Mouse (Mus musculus) heart, embryonic 10.5 days (tissue): ENCODE measurements around the gene D030056L22Rik. TPM values are rescaled to one million over a fixed set of nuclear protein-coding genes. Genes with fewer than 3 reads are reported as not detected.

ENCODE experiments used
- DNase-seq: peaks from one replicate; pipeline ENCODE4 v3.0.0-alpha.2; 2017; ENCODE audit warnings: low spot score
- H3K27ac ChIP-seq: fragments of 300-500 bp; sonication (generic); 2 replicates; pipeline ENCODE4 v1.5.1; 2016; ENCODE audit warnings: mild to moderate bottlenecking
- H3K27me3 ChIP-seq: fragments of 300-500 bp; sonication (generic); 2 replicates; pipeline ENCODE4 v1.6.1; 2016; ENCODE audit warnings: mild to moderate bottlenecking; ENCODE audit not compliant: poor library complexity, insufficient read depth, severe bottlenecking
- H3K36me3 ChIP-seq: fragments of 300-500 bp; sonication (generic); 2 replicates; pipeline ENCODE4 v1.6.1; 2016; ENCODE audit warnings: mild to moderate bottlenecking, moderate library complexity
- H3K4me1 ChIP-seq: fragments of 300-500 bp; sonication (generic); 2 replicates; pipeline ENCODE4 v1.6.1; 2016; ENCODE audit warnings: mild to moderate bottlenecking
- H3K4me3 ChIP-seq: fragments of 300-500 bp; sonication (generic); 2 replicates; pipeline ENCODE4 v1.5.1; 2016; ENCODE audit warnings: mild to moderate bottlenecking, moderate library complexity
- H3K9me3 ChIP-seq: fragments of 300-500 bp; sonication (generic); 2 replicates; pipeline ENCODE4 v1.6.1; 2016; ENCODE audit warnings: mild to moderate bottlenecking, moderate library complexity
- WGBS: fragments of 180-500 bp; shearing (Covaris S2); methylation state at CpG from one replicate; pipeline ENCODE4 v1.1.7; 2016; 5-methylcytosine and 5-hydroxymethylcytosine counted together
- polyA plus RNA-seq: library from polyadenylated mRNA; unstranded; fragments of >200 nt; fragmentation: Nextera tagmentation; extraction: Ambion mirVana; gene quantifications from 2 replicates; pipeline ENCODE4 v1.2.1, GENCODE M21; 2016

Gene D030056L22Rik
- polyA plus RNA-seq, 1 experiment from 2014 or later = 27.2 TPM

- DNase-seq = no peak
- 0 out of 2 replicates have a peak, but pooled peaks cover 8% of the 10 kb centered on the region for H3K27me3 ChIP-seq
- no peaks in the 10 kb centered on the region for H3K4me1 ChIP-seq
- no peak overlapping the region for H3K27ac ChIP-seq
- no peaks in the 10 kb centered on the region for H3K9me3 ChIP-seq
- H3K4me3 ChIP-seq = no peak overlapping the region
- H3K36me3 ChIP-seq = no peaks in the 10 kb centered on the region
- WGBS = 79% methylated on average over 5 of the region's 5 CpGs
Observed at GRCm38 (mm10) chr19:18743946-18744345, 31.0 kb downstream of the D030056L22Rik start.

- no peaks in the 10 kb centered on the region for H3K36me3 ChIP-seq
- H3K9me3 ChIP-seq = no peaks in the 10 kb centered on the region
- H3K27me3 ChIP-seq = peaks cover 25% of the 10 kb centered on the region
- H3K27ac ChIP-seq = no peak overlapping the region
- no peak overlapping the region for H3K4me3 ChIP-seq
- H3K4me1 ChIP-seq = no peaks in the 10 kb centered on the region
- no peak for DNase-seq
- 87% methylated on average over 5 of the region's 5 CpGs for WGBS
Observed at GRCm38 (mm10) chr19:18746576-18747340, 33.8 kb downstream of the D030056L22Rik start.

- Histone ChIP-seq H3K4me1 (no peaks in the 10 kb centered on the region), H3K27me3 (peaks cover 25% of the 10 kb centered on the region), H3K27ac (no peak overlapping the region), H3K9me3 (no peaks in the 10 kb centered on the region), H3K36me3 (no peaks in the 10 kb centered on the region), H3K4me3 (no peak overlapping the region)
- no peak for DNase-seq
- 85% methylated on average over 4 of the region's 4 CpGs for WGBS
Observed at GRCm38 (mm10) chr19:18747379-18747778, 34.4 kb downstream of the D030056L22Rik start.

GRCm38 (mm10) chr19:18749598-18750339 lies 36.8 kb downstream of the D030056L22Rik start, which contains the start of gene Trpm6:
Gene Trpm6, plus strand, starts transcription at chr19:18749983.
- Histone ChIP-seq H3K4me1 (no peaks in the 10 kb centered on the region), H3K27ac (no peak within 1 kb of the TSS), H3K4me3 (peak within 1 kb of the TSS; percentile 60), H3K27me3 (peaks cover 25% of the 10 kb centered on the region), H3K9me3 (no peaks in the 10 kb centered on the region), H3K36me3 (no peaks in the 10 kb centered on the region)
- 4% methylated on average over 41 of the region's 41 CpGs for WGBS
- DNase-seq = no peak

GRCm38 (mm10) chr19:18757191-18757590 lies 44.2 kb downstream of the D030056L22Rik start:
- no peak for DNase-seq
- Histone ChIP-seq H3K36me3 (no peaks in the 10 kb centered on the region), H3K9me3 (no peaks in the 10 kb centered on the region), H3K4me3 (no peak overlapping the region), H3K27me3 (no peaks in the 10 kb centered on the region), H3K4me1 (peaks cover 9% of the 10 kb centered on the region), H3K27ac (no peak overlapping the region)

GRCm38 (mm10) chr19:18757706-18758105 lies 44.7 kb downstream of the D030056L22Rik start:
- no peaks in the 10 kb centered on the region for H3K9me3 ChIP-seq
- H3K4me1 ChIP-seq = peaks cover 9% of the 10 kb centered on the region
- no peak overlapping the region for H3K27ac ChIP-seq
- no peak overlapping the region for H3K4me3 ChIP-seq
- H3K27me3 ChIP-seq = no peaks in the 10 kb centered on the region
- H3K36me3 ChIP-seq = no peaks in the 10 kb centered on the region
- DNase-seq = no peak
- 23% methylated on average over 4 of the region's 4 CpGs for WGBS

GRCm38 (mm10) chr19:18758269-18758668 lies 45.3 kb downstream of the D030056L22Rik start:
- peaks cover 9% of the 10 kb centered on the region for H3K4me1 ChIP-seq
- H3K27me3 ChIP-seq = no peaks in the 10 kb centered on the region
- H3K4me3 ChIP-seq = 0 out of 2 replicates have a peak overlapping the region, but pooled peaks have one; percentile 6
- H3K27ac ChIP-seq = no peak overlapping the region
- no peaks in the 10 kb centered on the region for H3K36me3 ChIP-seq
- 8% methylated on average over 6 of the region's 6 CpGs for WGBS
- no peaks in the 10 kb centered on the region for H3K9me3 ChIP-seq
- no peak for DNase-seq

GRCm38 (mm10) chr19:18758916-18759315 lies 45.9 kb downstream of the D030056L22Rik start:
- Histone ChIP-seq H3K27me3 (no peaks in the 10 kb centered on the region), H3K4me3 (0 out of 2 replicates have a peak overlapping the region, but pooled peaks have one; percentile 6), H3K27ac (no peak overlapping the region), H3K9me3 (no peaks in the 10 kb centered on the region), H3K4me1 (peaks cover 9% of the 10 kb centered on the region), H3K36me3 (no peaks in the 10 kb centered on the region)
- DNase-seq = no peak
- WGBS = 35% methylated on average over 9 of the region's 9 CpGs

GRCm38 (mm10) chr19:18766399-18766798 lies 53.4 kb downstream of the D030056L22Rik start:
- 78% methylated on average over 5 of the region's 5 CpGs for WGBS
- no peaks in the 10 kb centered on the region for H3K4me1 ChIP-seq
- DNase-seq = no peak
- H3K27me3 ChIP-seq = no peaks in the 10 kb centered on the region
- H3K9me3 ChIP-seq = no peaks in the 10 kb centered on the region
- H3K27ac ChIP-seq = no peak overlapping the region
- H3K4me3 ChIP-seq = no peak overlapping the region
- no peaks in the 10 kb centered on the region for H3K36me3 ChIP-seq

Other genes starting within 250 kb of the D030056L22Rik start
- gene Ostf1, start 81.4 kb upstream of the D030056L22Rik start, polyA plus RNA-seq = 58.0 and 62.4 TPM in 2 replicates
- gene Nmrk1, start 81.2 kb upstream of the D030056L22Rik start, polyA plus RNA-seq = 6.0 and 6.7 TPM in 2 replicates
- 24.4 and 33.3 TPM in 2 replicates for gene Carnmt1, start 42.4 kb upstream of the D030056L22Rik start, polyA plus RNA-seq
- gene Trpm6, start 36.8 kb downstream of the D030056L22Rik start, polyA plus RNA-seq = 0.11 and 0.23 TPM in 2 replicates